Mouse (Mus musculus) fibroblast of lung, adult 2 months (primary cell): ENCODE data around the gene 4930404N11Rik.
A peak's percentile ranks its signal among the peaks of the same experiment; 100 is the strongest.

Experiments
- DNase-seq: peaks from one replicate; pipeline ENCODE4 v3.0.0-alpha.2; 2011; ENCODE audit warnings: low read depth

4930404N11Rik gene

GRCm38 (mm10) chr10:81401521-81402226 is 36.1 kb upstream of the 4930404N11Rik start:
- DNase-seq: peak; percentile 88

DNA sequence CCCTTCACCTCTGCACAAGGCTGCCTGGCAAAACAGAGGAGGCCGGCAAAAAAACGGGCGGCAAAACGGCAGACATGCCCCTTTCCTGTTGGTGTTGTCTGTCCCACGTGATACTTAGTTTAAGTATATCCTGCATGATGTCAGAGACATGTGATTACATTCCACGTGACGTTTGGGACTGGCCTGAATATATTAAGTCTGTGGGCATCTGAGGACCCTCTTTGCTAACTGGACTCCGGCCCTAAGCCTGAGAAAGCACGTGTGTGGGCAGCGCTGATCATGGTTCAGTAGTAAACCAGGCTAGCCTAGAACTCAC is 35.5 kb upstream of the 4930404N11Rik start:
- no peak for DNase-seq

DNA sequence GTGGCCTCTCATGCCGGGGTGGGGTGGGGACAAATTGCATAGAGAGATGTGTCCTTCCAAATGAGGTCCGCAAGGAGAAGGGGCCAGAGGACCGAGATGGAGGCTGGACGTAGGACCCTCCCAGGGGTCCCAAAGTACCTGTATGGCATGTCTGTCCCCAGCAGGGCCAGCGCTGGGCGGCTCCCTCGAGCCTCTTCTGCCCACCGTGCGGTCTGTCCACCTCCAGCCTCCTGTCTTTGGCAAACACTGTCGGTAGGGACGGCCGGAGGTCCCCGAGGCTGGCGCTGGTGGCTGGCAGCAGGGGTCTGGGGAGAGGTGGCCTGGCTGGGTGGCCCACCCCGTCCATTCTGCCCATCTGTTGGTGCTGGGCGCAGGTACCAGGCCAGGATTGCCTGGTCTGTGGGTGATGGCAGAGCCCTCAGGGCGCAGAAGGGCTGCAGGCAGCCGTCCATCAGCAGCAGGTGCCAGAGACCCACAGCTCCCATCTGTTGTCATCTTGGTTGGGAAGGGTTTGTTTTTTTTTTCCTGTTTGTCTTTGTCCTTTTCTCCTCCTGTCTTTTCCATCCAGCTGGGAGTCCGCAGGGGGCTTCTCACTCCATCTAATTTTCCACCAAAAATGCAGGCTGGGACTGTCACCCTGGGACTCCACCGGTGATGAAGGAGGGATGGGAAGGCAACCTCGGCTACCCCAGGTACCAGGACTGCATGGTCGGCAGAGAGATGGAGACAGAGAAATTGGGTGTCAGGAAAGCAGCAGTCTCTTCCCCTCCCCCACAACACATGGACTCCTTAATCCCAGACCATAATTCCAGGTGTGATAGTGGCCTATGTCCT is 35.0 kb upstream of the 4930404N11Rik start:
- no peak for DNase-seq

- no peak for DNase-seq
Observed at GRCm38 (mm10) chr10:81399798-81400308, 34.2 kb upstream of the 4930404N11Rik start.

- DNase-seq: no peak
Observed at GRCm38 (mm10) chr10:81399296-81399695, 33.7 kb upstream of the 4930404N11Rik start.

GRCm38 (mm10) chr10:81396749-81397148 is 31.1 kb upstream of the 4930404N11Rik start:
- no peak for DNase-seq

- no peak for DNase-seq
Observed at GRCm38 (mm10) chr10:81395865-81396264, 30.2 kb upstream of the 4930404N11Rik start.

- DNase-seq: no peak
Observed at GRCm38 (mm10) chr10:81395127-81395526, 29.5 kb upstream of the 4930404N11Rik start.

GRCm38 (mm10) chr10:81393456-81394063 is 27.9 kb upstream of the 4930404N11Rik start:
- DNase-seq: no peak

GRCm38 (mm10) chr10:81392781-81393185 is 27.2 kb upstream of the 4930404N11Rik start, which contains the start of gene Smim24:
TSS of gene Smim24 (plus strand) at chr10:81393051.
- no peak for DNase-seq

GRCm38 (mm10) chr10:81392270-81392669 is 26.7 kb upstream of the 4930404N11Rik start:
- no peak for DNase-seq

GRCm38 (mm10) chr10:81390678-81390965 is 25.0 kb upstream of the 4930404N11Rik start:
- DNase-seq: no peak

GRCm38 (mm10) chr10:81389801-81390677 is 24.4 kb upstream of the 4930404N11Rik start:
- no peak for DNase-seq

DNA sequence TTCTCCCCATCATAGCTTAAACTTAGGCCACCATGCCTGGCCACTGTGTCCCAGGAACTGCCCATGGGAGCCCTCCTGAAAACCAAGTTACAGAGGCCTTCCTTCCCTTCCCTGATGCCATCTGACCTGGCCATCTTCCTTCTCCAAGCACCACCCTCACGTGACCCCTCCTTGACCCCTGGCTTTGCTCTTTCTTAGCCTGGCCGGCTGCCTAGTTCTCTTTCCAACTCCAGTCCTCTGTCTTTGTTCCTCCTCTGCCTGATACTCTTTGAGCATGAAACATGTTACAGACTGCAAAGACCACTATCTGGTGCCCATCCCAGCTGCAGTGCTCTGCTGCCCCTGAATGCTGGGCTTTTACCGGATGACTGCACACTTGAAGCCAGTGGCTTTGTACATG is 23.8 kb upstream of the 4930404N11Rik start:
- DNase-seq: no peak

GRCm38 (mm10) chr10:81388505-81389055 is 23.0 kb upstream of the 4930404N11Rik start, which contains the start of gene Gm48552:
TSS of gene Gm48552 (plus strand) at chr10:81389005.
- DNase-seq: no peak

- DNase-seq: no peak
Observed at GRCm38 (mm10) chr10:81387716-81388115, 22.1 kb upstream of the 4930404N11Rik start.

GRCm38 (mm10) chr10:81385603-81386306 is 20.1 kb upstream of the 4930404N11Rik start:
- DNase-seq: no peak

DNA sequence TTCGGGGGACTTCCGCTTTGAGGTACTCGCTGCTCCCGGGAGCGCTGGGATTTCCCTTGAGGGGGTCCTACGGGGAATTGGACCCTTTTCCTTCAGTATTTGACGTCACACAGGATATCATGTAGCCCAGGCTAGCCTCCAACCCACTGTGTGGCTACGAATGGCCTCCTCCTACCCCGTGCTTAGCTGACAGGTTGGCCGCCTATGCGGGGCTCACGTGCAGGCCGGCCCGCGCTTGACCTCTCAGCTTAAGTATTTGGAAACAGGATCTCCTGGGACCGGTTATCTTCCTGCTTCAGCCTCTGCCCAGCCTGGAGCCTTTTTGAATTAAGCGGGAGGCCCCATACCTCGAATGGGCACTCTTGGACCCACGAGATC is 19.0 kb upstream of the 4930404N11Rik start:
- DNase-seq: no peak

- DNase-seq: peak; percentile 96
Observed at GRCm38 (mm10) chr10:81383802-81384604, 18.4 kb upstream of the 4930404N11Rik start, which contains the start of the genes Dohh and Gm48551. TSS of gene Dohh (plus strand) at chr10:81384428. TSS of gene Gm48551 (plus strand) at chr10:81384466.

DNA sequence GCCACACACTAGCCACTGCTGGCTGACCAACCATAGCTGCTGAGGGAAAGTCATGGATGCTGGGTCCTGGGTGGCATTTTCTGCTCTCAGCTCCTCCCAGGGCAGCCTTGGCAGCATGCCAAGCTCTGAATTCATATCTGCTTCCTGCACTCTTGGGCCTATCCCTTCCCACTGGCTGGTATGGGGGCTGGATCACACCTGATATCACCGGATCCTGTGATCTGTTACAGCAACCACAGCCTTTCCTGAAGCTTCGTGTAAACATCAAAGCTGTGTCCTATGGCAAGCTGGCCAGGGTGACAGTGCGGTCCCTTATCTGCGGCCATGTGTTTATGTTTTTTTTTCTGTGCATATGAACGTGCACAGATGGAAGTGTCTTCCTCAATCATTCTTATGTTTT is 16.4 kb upstream of the 4930404N11Rik start:
- no peak for DNase-seq
